Mouse (Mus musculus): ENCODE results near the gene Dusp11. TPM values are rescaled to one million over a fixed set of nuclear protein-coding genes. Genes with fewer than 3 reads are reported as not detected.
"Not testable (repeated sequence)": the region's sequence is repeated elsewhere in the genome, so short reads cannot be mapped to it uniquely, and the experiment has no call there.

The Dusp11 gene
- polyA plus RNA-seq, 1 experiment from 2014 or later = 62.8 TPM

DNA sequence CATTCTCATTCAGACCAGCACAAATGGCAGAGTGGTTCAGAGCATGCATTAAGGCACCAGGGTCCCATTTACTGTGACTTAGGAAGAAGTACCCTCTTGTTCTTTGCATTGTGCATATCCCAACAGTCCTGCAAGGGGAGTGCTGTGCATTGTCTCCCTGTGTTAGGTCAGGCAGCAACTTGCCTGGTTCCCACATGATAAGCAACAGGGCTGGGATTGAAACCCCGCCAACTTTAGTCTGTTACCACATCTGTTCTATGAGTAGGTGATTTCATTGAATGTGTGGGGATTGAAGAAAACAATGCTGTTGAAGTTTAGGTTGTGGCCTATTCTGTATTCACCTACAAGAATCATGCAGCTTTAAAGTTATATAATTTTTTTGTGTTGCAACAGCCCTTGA lies 34.8 kb downstream of the Dusp11 start:
- Histone ChIP-seq H3K27me3 (ENCODE audit: control insufficient read depth, insufficient read depth, low read length) (no peaks in the 10 kb centered on the region), H3K9ac (ENCODE audit: low read depth, low read length) (no peak overlapping the region), H3K4me3 (ENCODE audit: low read length) (no peak overlapping the region), H3K9me3 (ENCODE audit: control insufficient read depth, low read length) (no peaks in the 10 kb centered on the region), H3K4me2 (replicated peaks; ENCODE audit: low read depth, low read length) (no peak overlapping the region), H3K27ac (ENCODE audit: low read depth, low read length) (no peak overlapping the region), H3K36me3 (ENCODE audit: control insufficient read depth, insufficient read depth, low read length) (peaks cover 57% of the 10 kb centered on the region), H3K4me1 (ENCODE audit: control insufficient read depth, insufficient read depth, low read length) (no peaks in the 10 kb centered on the region)
- no peak for ATAC-seq (ENCODE audit: low FRiP score, low TSS enrichment)
- 93% methylated on average over 1 of the region's 1 CpGs for WGBS

GRCm38 (mm10) chr6:85923643-85924042 lies 37.8 kb downstream of the Dusp11 start:
- Histone ChIP-seq H3K4me1 (ENCODE audit: control insufficient read depth, insufficient read depth, low read length) (no peaks in the 10 kb centered on the region), H3K9me3 (ENCODE audit: control insufficient read depth, low read length) (no peaks in the 10 kb centered on the region), H3K4me3 (ENCODE audit: low read length) (no peak overlapping the region), H3K36me3 (ENCODE audit: control insufficient read depth, insufficient read depth, low read length) (peaks cover 42% of the 10 kb centered on the region), H3K4me2 (replicated peaks; ENCODE audit: low read depth, low read length) (no peak overlapping the region), H3K27ac (ENCODE audit: low read depth, low read length) (no peak overlapping the region), H3K9ac (ENCODE audit: low read depth, low read length) (no peak overlapping the region), H3K27me3 (ENCODE audit: control insufficient read depth, insufficient read depth, low read length) (no peaks in the 10 kb centered on the region)
- no peak for ATAC-seq (ENCODE audit: low FRiP score, low TSS enrichment)
- 89% methylated on average over 1 of the region's 1 CpGs for WGBS

DNA sequence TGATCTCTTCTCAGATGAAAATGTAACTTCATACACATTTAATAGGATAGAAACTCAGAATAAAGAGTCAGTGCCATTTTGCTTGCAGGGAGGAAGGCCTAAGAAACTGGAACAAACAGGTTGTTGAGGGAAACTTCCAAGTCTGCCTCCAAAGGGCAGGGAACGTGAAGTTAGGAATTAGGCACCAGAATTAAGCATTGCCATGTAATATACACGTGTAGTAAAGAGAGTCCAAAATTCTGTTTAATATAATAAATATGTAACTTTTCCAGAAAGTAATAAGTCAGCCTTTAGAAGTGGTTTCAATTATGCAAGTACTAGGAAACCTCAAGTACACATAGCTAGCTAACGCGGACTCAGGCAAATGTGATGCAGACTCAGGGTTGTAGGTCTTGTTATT lies 42.1 kb downstream of the Dusp11 start:
- H3K4me3 ChIP-seq (ENCODE audit: low read length) = no peak overlapping the region
- 0 out of 2 replicates have a peak, but pooled peaks cover 7% of the 10 kb centered on the region for H3K4me1 ChIP-seq (ENCODE audit: control insufficient read depth, insufficient read depth, low read length)
- ATAC-seq (ENCODE audit: low FRiP score, low TSS enrichment) = no peak
- WGBS = 88% methylated on average over 4 of the region's 4 CpGs
- H3K9ac ChIP-seq (ENCODE audit: low read depth, low read length) = no peak overlapping the region
- H3K4me2 ChIP-seq (replicated peaks; ENCODE audit: low read depth, low read length) = no peak overlapping the region
- H3K27ac ChIP-seq (ENCODE audit: low read depth, low read length) = no peak overlapping the region
- H3K36me3 ChIP-seq (ENCODE audit: control insufficient read depth, insufficient read depth, low read length) = peaks cover 7% of the 10 kb centered on the region; the same call in 1 of the 2 replicates
- no peaks in the 10 kb centered on the region for H3K9me3 ChIP-seq (ENCODE audit: control insufficient read depth, low read length)
- H3K27me3 ChIP-seq (ENCODE audit: control insufficient read depth, insufficient read depth, low read length) = no peaks in the 10 kb centered on the region

DNA sequence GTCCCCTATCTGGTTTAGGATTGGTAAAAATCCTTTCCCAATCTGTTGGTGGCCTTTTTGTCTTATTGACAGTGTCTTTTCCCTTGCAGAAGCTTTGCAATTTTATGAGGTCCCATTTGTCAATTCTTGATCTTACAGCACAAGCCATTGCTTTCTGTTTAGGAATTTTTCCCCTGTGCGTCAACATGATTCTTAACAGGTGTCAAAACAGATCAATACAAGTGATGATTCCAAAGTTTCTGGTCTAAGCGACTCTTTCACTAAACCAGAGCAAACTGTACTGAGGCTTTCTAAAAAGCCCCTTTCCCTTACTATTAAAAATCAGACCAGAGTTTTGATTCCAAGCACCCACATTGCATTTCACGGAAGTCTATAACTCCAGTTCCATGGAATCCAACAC lies 43.1 kb downstream of the Dusp11 start:
- not testable (repeated sequence) for H3K27ac ChIP-seq (ENCODE audit: low read depth, low read length); H3K4me2 ChIP-seq (replicated peaks; ENCODE audit: low read depth, low read length); H3K36me3 ChIP-seq (ENCODE audit: control insufficient read depth, insufficient read depth, low read length); H3K9me3 ChIP-seq (ENCODE audit: control insufficient read depth, low read length); ATAC-seq (ENCODE audit: low FRiP score, low TSS enrichment); H3K9ac ChIP-seq (ENCODE audit: low read depth, low read length); H3K4me3 ChIP-seq (ENCODE audit: low read length); H3K4me1 ChIP-seq (ENCODE audit: control insufficient read depth, insufficient read depth, low read length); H3K27me3 ChIP-seq (ENCODE audit: control insufficient read depth, insufficient read depth, low read length)
- 95% methylated on average over 3 of the region's 3 CpGs for WGBS

DNA sequence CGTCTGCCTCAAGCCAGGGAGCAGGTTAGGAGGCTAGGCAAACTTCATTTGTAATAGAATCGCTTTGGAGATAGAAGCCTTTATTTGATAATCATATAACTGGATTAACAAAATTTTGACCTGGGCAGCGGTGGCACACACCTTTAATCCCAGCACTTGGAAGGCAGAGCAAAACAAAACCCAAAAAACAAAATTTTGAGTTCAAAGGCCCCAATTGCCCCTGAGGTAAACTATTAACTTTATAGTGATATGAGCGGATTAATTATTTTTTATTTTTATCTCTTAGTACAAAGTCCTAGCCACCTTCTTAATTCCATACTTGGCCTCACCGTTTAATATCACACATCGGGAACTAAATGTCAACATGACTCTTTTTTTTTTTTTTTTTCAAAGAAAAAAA lies 44.9 kb downstream of the Dusp11 start:
- Histone ChIP-seq H3K9ac (ENCODE audit: low read depth, low read length) (peak overlapping the region; percentile 65; the same call in 1 of the 2 replicates), H3K36me3 (ENCODE audit: control insufficient read depth, insufficient read depth, low read length) (peaks cover 3% of the 10 kb centered on the region; the same call in 1 of the 2 replicates), H3K4me2 (replicated peaks; ENCODE audit: low read depth, low read length) (peak overlapping the region; percentile 72), H3K9me3 (ENCODE audit: control insufficient read depth, low read length) (no peaks in the 10 kb centered on the region), H3K27me3 (ENCODE audit: control insufficient read depth, insufficient read depth, low read length) (no peaks in the 10 kb centered on the region), H3K27ac (ENCODE audit: low read depth, low read length) (no peak overlapping the region), H3K4me3 (ENCODE audit: low read length) (peak overlapping the region; percentile 65), H3K4me1 (ENCODE audit: control insufficient read depth, insufficient read depth, low read length) (0 out of 2 replicates have a peak, but pooled peaks cover 7% of the 10 kb centered on the region)
- WGBS = 83% methylated on average over 6 of the region's 6 CpGs
- no peak for ATAC-seq (ENCODE audit: low FRiP score, low TSS enrichment)

DNA sequence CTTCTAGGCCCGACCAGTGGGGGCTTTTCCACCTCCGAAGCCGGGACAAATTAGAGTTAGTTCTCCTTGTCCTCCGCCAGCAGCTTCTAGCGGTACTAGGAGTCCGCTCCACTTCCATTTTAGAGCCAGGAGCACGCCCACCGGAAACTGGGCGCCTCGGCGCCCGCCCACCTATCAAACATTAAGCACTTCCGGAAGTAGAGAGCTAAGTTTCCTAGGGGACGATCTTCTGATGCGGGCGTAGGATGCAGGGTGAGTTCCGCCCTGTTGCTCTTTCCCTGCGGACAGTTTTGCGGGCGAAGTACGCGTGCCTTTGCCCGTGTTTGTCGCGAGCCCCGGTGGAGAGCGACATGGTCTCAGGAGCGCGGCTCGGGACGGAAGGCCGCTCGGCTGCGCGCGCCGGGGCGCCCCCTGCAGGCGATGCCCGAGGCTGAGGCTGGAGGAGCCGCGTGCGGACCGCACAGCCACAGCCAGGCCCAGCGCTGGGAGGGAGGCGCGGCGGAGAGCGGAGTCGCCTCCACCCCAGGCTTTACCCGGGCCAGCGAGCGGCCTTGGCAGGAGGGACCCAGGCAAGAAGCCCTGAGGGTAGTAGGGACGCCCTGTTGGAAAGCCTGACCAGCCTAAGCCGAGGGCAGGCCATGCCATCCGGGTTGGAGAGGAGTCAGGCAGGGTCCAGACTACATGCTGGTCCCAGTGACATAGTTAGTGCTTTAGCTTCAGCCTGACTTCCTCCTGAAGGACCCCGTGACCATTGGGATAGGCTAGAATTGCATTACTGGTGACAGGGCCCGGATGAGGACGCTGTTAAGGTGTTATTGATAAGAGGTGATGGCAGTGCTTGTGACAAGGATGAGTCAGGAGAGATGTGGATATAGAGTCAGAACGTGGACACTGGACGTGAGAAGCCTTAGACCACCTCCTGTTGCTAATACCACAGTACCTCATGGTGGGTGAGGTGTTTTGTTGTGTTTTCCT lies 45.6 kb downstream of the Dusp11 start, which contains the start of gene Nat8f1:
Gene Nat8f1, minus strand, starts transcription at position 149 of the 975 bp plus-strand sequence.
- not testable (repeated sequence) for H3K4me1 ChIP-seq (ENCODE audit: control insufficient read depth, insufficient read depth, low read length); H3K27me3 ChIP-seq (ENCODE audit: control insufficient read depth, insufficient read depth, low read length); H3K9me3 ChIP-seq (ENCODE audit: control insufficient read depth, low read length); H3K36me3 ChIP-seq (ENCODE audit: control insufficient read depth, insufficient read depth, low read length)
- Histone ChIP-seq H3K27ac (ENCODE audit: low read depth, low read length) (peak within 1 kb of the TSS; percentile 85), H3K4me3 (ENCODE audit: low read length) (peak within 1 kb of the TSS; percentile 65), H3K4me2 (replicated peaks; ENCODE audit: low read depth, low read length) (peak within 1 kb of the TSS; percentile 85), H3K9ac (ENCODE audit: low read depth, low read length) (peak within 1 kb of the TSS; percentile 65)
- under 1% methylated on average over 52 of the region's 61 CpGs for WGBS
- ATAC-seq (ENCODE audit: low FRiP score, low TSS enrichment) = peak; percentile 97

DNA sequence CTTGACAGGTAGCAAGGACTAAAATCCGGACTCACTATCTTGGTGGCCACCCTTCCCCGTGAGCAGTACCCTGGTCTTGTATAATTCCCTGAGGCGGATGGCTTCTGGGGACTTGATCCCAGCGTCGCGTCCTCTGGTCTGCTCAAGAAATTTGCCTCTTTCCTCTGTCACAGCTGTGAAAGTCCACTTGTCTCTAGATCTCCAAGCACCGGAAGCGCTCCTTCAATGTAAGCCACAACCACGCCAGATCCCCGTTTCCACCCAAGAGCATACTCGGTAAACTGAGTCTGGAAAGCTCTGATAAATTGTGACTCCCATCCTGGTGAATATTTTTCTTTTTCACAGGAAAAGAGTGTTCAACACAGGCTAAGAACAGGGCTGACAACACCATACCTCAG lies 46.3 kb downstream of the Dusp11 start:
- Histone ChIP-seq H3K9ac (ENCODE audit: low read depth, low read length) (peak overlapping the region; percentile 65), H3K4me2 (replicated peaks; ENCODE audit: low read depth, low read length) (peak overlapping the region; percentile 85), H3K27ac (ENCODE audit: low read depth, low read length) (peak overlapping the region; percentile 85), H3K27me3 (ENCODE audit: control insufficient read depth, insufficient read depth, low read length) (no peaks in the 10 kb centered on the region), H3K9me3 (ENCODE audit: control insufficient read depth, low read length) (no peaks in the 10 kb centered on the region), H3K4me3 (ENCODE audit: low read length) (peak overlapping the region; percentile 65), H3K36me3 (ENCODE audit: control insufficient read depth, insufficient read depth, low read length) (no peaks in the 10 kb centered on the region), H3K4me1 (ENCODE audit: control insufficient read depth, insufficient read depth, low read length) (0 out of 2 replicates have a peak, but pooled peaks cover 7% of the 10 kb centered on the region)
- WGBS = 5% methylated on average over 11 of the region's 11 CpGs
- ATAC-seq (ENCODE audit: low FRiP score, low TSS enrichment) = peak; percentile 5; the same call in 1 of the 2 replicates

- H3K4me2 ChIP-seq (replicated peaks; ENCODE audit: low read depth, low read length) = no peak within 1 kb of the TSS
- 0 out of 2 replicates have a peak, but pooled peaks cover 7% of the 10 kb centered on the region for H3K4me1 ChIP-seq (ENCODE audit: control insufficient read depth, insufficient read depth, low read length)
- no peaks in the 10 kb centered on the region for H3K27me3 ChIP-seq (ENCODE audit: control insufficient read depth, insufficient read depth, low read length)
- no peaks in the 10 kb centered on the region for H3K9me3 ChIP-seq (ENCODE audit: control insufficient read depth, low read length)
- no peaks in the 10 kb centered on the region for H3K36me3 ChIP-seq (ENCODE audit: control insufficient read depth, insufficient read depth, low read length)
- no peak within 1 kb of the TSS for H3K4me3 ChIP-seq (ENCODE audit: low read length)
- 84% methylated on average over 3 of the region's 3 CpGs for WGBS
- no peak within 1 kb of the TSS for H3K27ac ChIP-seq (ENCODE audit: low read depth, low read length)
- no peak for ATAC-seq (ENCODE audit: low FRiP score, low TSS enrichment)
- H3K9ac ChIP-seq (ENCODE audit: low read depth, low read length) = no peak within 1 kb of the TSS
Observed at GRCm38 (mm10) chr6:85911587-85911986, 49.9 kb downstream of the Dusp11 start, which contains the start of gene Tprkb. Gene Tprkb, plus strand, starts transcription at chr6:85911865.

DNA sequence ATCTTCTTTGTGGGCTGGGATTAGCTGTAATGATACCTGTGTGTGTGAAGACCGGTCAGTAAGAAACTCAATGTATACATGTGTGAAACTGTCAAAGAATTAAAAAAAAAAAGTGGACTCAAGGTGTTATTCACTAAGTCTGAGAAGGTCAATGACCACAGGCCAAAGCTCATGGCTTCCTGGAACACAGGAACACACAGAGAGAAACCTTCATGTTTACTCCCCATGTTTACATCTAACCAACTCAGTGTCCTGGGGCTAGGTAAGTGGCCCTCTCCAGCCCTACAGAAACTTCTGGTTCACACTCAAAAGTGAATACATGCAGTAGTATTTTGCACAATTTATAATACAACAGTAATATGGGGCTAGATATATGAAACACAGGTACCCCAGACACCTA lies 51.8 kb downstream of the Dusp11 start:
- Histone ChIP-seq H3K4me1 (ENCODE audit: control insufficient read depth, insufficient read depth, low read length) (0 out of 2 replicates have a peak, but pooled peaks cover 3% of the 10 kb centered on the region), H3K36me3 (ENCODE audit: control insufficient read depth, insufficient read depth, low read length) (no peaks in the 10 kb centered on the region), H3K9me3 (ENCODE audit: control insufficient read depth, low read length) (no peaks in the 10 kb centered on the region), H3K9ac (ENCODE audit: low read depth, low read length) (no peak overlapping the region), H3K27me3 (ENCODE audit: control insufficient read depth, insufficient read depth, low read length) (no peaks in the 10 kb centered on the region), H3K4me3 (ENCODE audit: low read length) (no peak overlapping the region), H3K4me2 (replicated peaks; ENCODE audit: low read depth, low read length) (no peak overlapping the region), H3K27ac (ENCODE audit: low read depth, low read length) (no peak overlapping the region)
- 84% methylated on average over 1 of the region's 1 CpGs for WGBS
- ATAC-seq (ENCODE audit: low FRiP score, low TSS enrichment) = no peak

All from kidney, embryonic 14.5 days (tissue).